Mouse (Mus musculus): ENCODE measurements around the gene Fabp3.

GRCm38 (mm10) chr4:130323607-130324006 lies 15.2 kb downstream of the Fabp3 start:
- TF ChIP-seq CTCF (IDR thresholded peaks at IDR 0.05), result no peak
- TF ChIP-seq EP300 (IDR thresholded peaks at IDR 0.05; ENCODE audit: insufficient read depth, low read depth, low read length), result peak; percentile 39; the same call in 1 of the 2 replicates
- TF ChIP-seq POLR2A (IDR thresholded peaks at IDR 0.05; ENCODE audit: insufficient read depth, low read depth, low read length), result no peak

Measured in heart, adult 2 months (tissue).